Mouse (Mus musculus) neural tube, embryonic 12.5 days (tissue): Measurements from ENCODE around the gene Tmtc2. TPM values are rescaled to one million over a fixed set of nuclear protein-coding genes. Genes with fewer than 3 reads are reported as not detected.

Experiments
- ATAC-seq: fragments of 200-750 bp; cut with Nextera tagmentation; 2 replicates; pipeline ENCODE4 v1.8.0; 2017; ENCODE audit warnings: low read depth, mild to moderate bottlenecking, moderate TSS enrichment, moderate library complexity; ENCODE audit not compliant: low FRiP score
- H3K27ac ChIP-seq: fragments of 300-500 bp; sonication (generic); 2 replicates; pipeline ENCODE4 v1.5.1; 2016
- H3K27me3 ChIP-seq: fragments of 300-500 bp; sonication (generic); replicated peaks from 2 replicates; pipeline ENCODE4 v1.6.1; 2016; ENCODE audit warnings: mild to moderate bottlenecking
- H3K36me3 ChIP-seq: fragments of 300-500 bp; sonication (generic); 2 replicates; pipeline ENCODE4 v1.6.1; 2016; ENCODE audit warnings: mild to moderate bottlenecking
- H3K4me1 ChIP-seq: fragments of 300-500 bp; sonication (generic); 2 replicates; pipeline ENCODE4 v1.6.1; 2016
- H3K4me2 ChIP-seq: fragments of 300-500 bp; sonication (generic); replicated peaks from 2 replicates; pipeline ENCODE4 v1.6.1; 2016; ENCODE audit warnings: mild to moderate bottlenecking
- H3K4me3 ChIP-seq: fragments of 300-500 bp; sonication (generic); 2 replicates; pipeline ENCODE4 v1.5.1; 2016
- H3K9ac ChIP-seq: fragments of 300-500 bp; sonication (generic); 2 replicates; pipeline ENCODE4 v1.6.1; 2016; ENCODE audit warnings: mild to moderate bottlenecking
- H3K9me3 ChIP-seq: fragments of 300-500 bp; sonication (generic); 2 replicates; pipeline ENCODE4 v1.6.1; 2016; ENCODE audit warnings: mild to moderate bottlenecking
- WGBS: fragments of 180-500 bp; shearing (Covaris S2); methylation state at CpG from one replicate; pipeline ENCODE4 v1.1.7; 2016; 5-methylcytosine and 5-hydroxymethylcytosine counted together
- polyA plus RNA-seq: library from polyadenylated mRNA; unstranded; fragments of >200 nt; fragmentation: Nextera tagmentation; extraction: Ambion mirVana; gene quantifications from 2 replicates; pipeline ENCODE4 v1.2.1, GENCODE M21; 2016

Gene Tmtc2
- polyA plus RNA-seq, 1 experiment from 2014 or later, result 16.2 TPM

GRCm38 (mm10) chr10:105572301-105572700 is 1.9 kb downstream of the Tmtc2 start:
- Histone ChIP-seq H3K4me3 (peak overlapping the region; percentile 62), H3K4me2 (peak overlapping the region; percentile 92), H3K4me1 (peaks cover 13% of the 10 kb centered on the region; the same call in 1 of the 2 replicates), H3K27ac (no peak overlapping the region), H3K27me3 (no peaks in the 10 kb centered on the region), H3K9me3 (no peaks in the 10 kb centered on the region), H3K9ac (no peak overlapping the region), H3K36me3 (no peaks in the 10 kb centered on the region)
- 34% methylated on average over 7 of the region's 7 CpGs for WGBS
- no peak for ATAC-seq

DNA sequence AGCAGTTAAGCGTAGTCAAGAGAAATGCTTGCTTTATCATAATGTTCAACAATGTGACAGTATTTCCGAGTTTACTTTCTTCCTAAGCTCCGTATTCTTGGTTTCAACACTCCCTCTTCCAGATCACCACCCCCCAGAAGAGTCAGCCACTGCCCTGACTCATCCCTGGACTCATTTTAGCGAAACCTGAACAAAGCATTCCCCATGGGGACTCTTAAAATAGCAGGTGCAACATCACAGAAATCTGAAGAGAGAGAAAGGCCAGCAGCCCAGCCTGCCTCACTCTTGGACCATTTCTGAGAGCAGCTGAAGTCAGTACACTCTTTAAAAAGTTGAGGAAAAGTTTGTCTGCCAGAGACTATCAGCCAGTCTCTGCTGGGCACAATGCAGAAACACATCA is 2.4 kb downstream of the Tmtc2 start:
- H3K9ac ChIP-seq, result no peak overlapping the region
- ATAC-seq, result no peak
- H3K36me3 ChIP-seq, result no peaks in the 10 kb centered on the region
- no peaks in the 10 kb centered on the region for H3K9me3 ChIP-seq
- WGBS, result 70% methylated on average over 4 of the region's 4 CpGs
- H3K27me3 ChIP-seq, result no peaks in the 10 kb centered on the region
- H3K4me2 ChIP-seq, result peak overlapping the region; percentile 92
- peak overlapping the region; percentile 62 for H3K4me3 ChIP-seq
- peaks cover 13% of the 10 kb centered on the region; the same call in 1 of the 2 replicates for H3K4me1 ChIP-seq
- H3K27ac ChIP-seq, result no peak overlapping the region

- no peak for ATAC-seq
- Histone ChIP-seq H3K27me3 (no peaks in the 10 kb centered on the region), H3K27ac (no peak overlapping the region), H3K4me2 (peak overlapping the region; percentile 92), H3K9me3 (no peaks in the 10 kb centered on the region), H3K9ac (no peak overlapping the region), H3K4me1 (peaks cover 13% of the 10 kb centered on the region; the same call in 1 of the 2 replicates), H3K36me3 (no peaks in the 10 kb centered on the region), H3K4me3 (no peak overlapping the region)
- WGBS, result 79% methylated on average over 8 of the region's 8 CpGs
These were observed 3.2 kb downstream of the Tmtc2 start for GRCm38 (mm10) chr10:105571019-105571418.

GRCm38 (mm10) chr10:105569573-105569972 is 4.7 kb downstream of the Tmtc2 start:
- ATAC-seq, result no peak
- no peak overlapping the region for H3K4me2 ChIP-seq
- H3K9me3 ChIP-seq, result no peaks in the 10 kb centered on the region
- WGBS, result 90% methylated on average over 4 of the region's 4 CpGs
- H3K9ac ChIP-seq, result no peak overlapping the region
- H3K4me1 ChIP-seq, result peaks cover 13% of the 10 kb centered on the region; the same call in 1 of the 2 replicates
- H3K4me3 ChIP-seq, result no peak overlapping the region
- no peak overlapping the region for H3K27ac ChIP-seq
- H3K27me3 ChIP-seq, result no peaks in the 10 kb centered on the region
- no peaks in the 10 kb centered on the region for H3K36me3 ChIP-seq

DNA sequence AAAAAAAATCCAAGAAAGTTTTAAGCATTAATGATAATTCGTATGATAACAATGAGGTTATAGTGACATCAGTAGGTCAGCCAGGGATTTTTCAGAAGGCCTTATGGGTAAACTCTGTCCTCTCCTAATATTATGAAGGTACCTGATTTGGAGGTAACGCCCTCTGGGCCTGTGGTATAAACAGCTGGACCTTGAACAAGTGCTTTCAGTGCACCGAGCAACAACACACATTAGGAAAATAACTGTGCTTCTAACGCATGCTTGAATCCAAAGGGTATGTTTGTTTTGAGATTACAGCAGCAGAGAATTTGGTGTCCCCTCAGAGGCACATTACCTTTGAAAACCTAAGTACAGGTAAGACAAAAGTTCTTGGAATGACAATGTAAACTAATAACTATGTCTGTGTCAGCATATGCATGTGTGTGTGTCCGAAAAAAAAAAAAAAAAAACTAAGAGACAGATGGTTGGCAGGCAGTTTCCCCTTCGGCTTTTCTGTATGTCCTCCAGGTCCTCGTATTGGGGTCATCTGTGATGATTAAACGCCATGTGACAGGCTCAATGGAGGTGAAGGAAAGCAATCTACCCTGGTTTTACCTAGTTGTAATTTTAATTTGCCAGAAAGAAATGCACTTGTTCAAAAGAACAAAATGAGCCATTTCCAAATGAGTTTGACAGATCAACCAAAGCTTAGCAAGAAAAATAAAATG is 6.3 kb downstream of the Tmtc2 start:
- Histone ChIP-seq H3K4me3 (no peak overlapping the region), H3K27me3 (no peaks in the 10 kb centered on the region), H3K36me3 (no peaks in the 10 kb centered on the region), H3K4me2 (no peak overlapping the region), H3K27ac (no peak overlapping the region), H3K9ac (no peak overlapping the region), H3K9me3 (no peaks in the 10 kb centered on the region), H3K4me1 (peaks cover 13% of the 10 kb centered on the region; the same call in 1 of the 2 replicates)
- no peak for ATAC-seq
- 78% methylated on average over 8 of the region's 8 CpGs for WGBS

GRCm38 (mm10) chr10:105561548-105561947 is 12.7 kb downstream of the Tmtc2 start:
- no peaks in the 10 kb centered on the region for H3K4me1 ChIP-seq
- no peaks in the 10 kb centered on the region for H3K27me3 ChIP-seq
- 95% methylated on average over 4 of the region's 4 CpGs for WGBS
- no peaks in the 10 kb centered on the region for H3K36me3 ChIP-seq
- no peak overlapping the region for H3K4me3 ChIP-seq
- no peaks in the 10 kb centered on the region for H3K9me3 ChIP-seq
- no peak for ATAC-seq
- no peak overlapping the region for H3K27ac ChIP-seq
- no peak overlapping the region for H3K4me2 ChIP-seq
- H3K9ac ChIP-seq, result no peak overlapping the region

- H3K4me2 ChIP-seq, result no peak overlapping the region
- no peak overlapping the region for H3K4me3 ChIP-seq
- no peak for ATAC-seq
- WGBS, result 88% methylated on average over 5 of the region's 5 CpGs
- no peaks in the 10 kb centered on the region for H3K4me1 ChIP-seq
- H3K27me3 ChIP-seq, result no peaks in the 10 kb centered on the region
- H3K9ac ChIP-seq, result no peak overlapping the region
- no peaks in the 10 kb centered on the region for H3K9me3 ChIP-seq
- H3K27ac ChIP-seq, result no peak overlapping the region
- no peaks in the 10 kb centered on the region for H3K36me3 ChIP-seq
These were observed 16.7 kb downstream of the Tmtc2 start for GRCm38 (mm10) chr10:105557581-105557980.

- 81% methylated on average over 6 of the region's 6 CpGs for WGBS
- Histone ChIP-seq H3K4me2 (no peak overlapping the region), H3K9ac (no peak overlapping the region), H3K36me3 (no peaks in the 10 kb centered on the region), H3K27me3 (no peaks in the 10 kb centered on the region), H3K9me3 (no peaks in the 10 kb centered on the region), H3K4me1 (no peaks in the 10 kb centered on the region), H3K4me3 (no peak overlapping the region), H3K27ac (no peak overlapping the region)
- no peak for ATAC-seq
These were observed 17.2 kb downstream of the Tmtc2 start for GRCm38 (mm10) chr10:105556890-105557572.

DNA sequence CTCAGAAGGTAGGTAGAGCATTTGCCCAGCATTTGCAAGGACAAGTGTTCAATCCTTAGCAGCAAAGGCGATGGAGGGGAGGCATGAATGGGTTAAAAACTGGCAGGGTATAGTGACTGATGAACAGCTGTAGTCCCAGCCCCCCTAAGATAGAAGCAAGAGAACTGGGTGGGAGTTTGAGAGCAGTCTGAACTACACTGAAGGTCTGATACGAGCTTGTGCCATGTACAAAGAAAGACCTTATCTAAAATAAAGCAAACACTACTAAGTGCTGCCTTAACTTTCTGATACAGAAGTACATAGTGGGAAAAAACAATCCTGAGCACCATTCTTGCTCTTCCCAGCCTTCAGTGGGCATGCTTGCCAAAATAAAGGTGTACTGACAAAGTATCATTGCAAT is 20.1 kb downstream of the Tmtc2 start:
- Histone ChIP-seq H3K27ac (no peak overlapping the region), H3K9ac (no peak overlapping the region), H3K4me3 (no peak overlapping the region), H3K27me3 (no peaks in the 10 kb centered on the region), H3K4me2 (no peak overlapping the region), H3K9me3 (no peaks in the 10 kb centered on the region), H3K36me3 (no peaks in the 10 kb centered on the region), H3K4me1 (no peaks in the 10 kb centered on the region)
- no peak for ATAC-seq
- 83% methylated on average over 2 of the region's 2 CpGs for WGBS

GRCm38 (mm10) chr10:105548040-105548439 is 26.2 kb downstream of the Tmtc2 start:
- Histone ChIP-seq H3K4me1 (no peaks in the 10 kb centered on the region), H3K4me3 (no peak overlapping the region), H3K9me3 (no peaks in the 10 kb centered on the region), H3K27me3 (no peaks in the 10 kb centered on the region), H3K4me2 (no peak overlapping the region), H3K27ac (no peak overlapping the region), H3K36me3 (no peaks in the 10 kb centered on the region), H3K9ac (no peak overlapping the region)
- 81% methylated on average over 2 of the region's 2 CpGs for WGBS
- ATAC-seq, result no peak

DNA sequence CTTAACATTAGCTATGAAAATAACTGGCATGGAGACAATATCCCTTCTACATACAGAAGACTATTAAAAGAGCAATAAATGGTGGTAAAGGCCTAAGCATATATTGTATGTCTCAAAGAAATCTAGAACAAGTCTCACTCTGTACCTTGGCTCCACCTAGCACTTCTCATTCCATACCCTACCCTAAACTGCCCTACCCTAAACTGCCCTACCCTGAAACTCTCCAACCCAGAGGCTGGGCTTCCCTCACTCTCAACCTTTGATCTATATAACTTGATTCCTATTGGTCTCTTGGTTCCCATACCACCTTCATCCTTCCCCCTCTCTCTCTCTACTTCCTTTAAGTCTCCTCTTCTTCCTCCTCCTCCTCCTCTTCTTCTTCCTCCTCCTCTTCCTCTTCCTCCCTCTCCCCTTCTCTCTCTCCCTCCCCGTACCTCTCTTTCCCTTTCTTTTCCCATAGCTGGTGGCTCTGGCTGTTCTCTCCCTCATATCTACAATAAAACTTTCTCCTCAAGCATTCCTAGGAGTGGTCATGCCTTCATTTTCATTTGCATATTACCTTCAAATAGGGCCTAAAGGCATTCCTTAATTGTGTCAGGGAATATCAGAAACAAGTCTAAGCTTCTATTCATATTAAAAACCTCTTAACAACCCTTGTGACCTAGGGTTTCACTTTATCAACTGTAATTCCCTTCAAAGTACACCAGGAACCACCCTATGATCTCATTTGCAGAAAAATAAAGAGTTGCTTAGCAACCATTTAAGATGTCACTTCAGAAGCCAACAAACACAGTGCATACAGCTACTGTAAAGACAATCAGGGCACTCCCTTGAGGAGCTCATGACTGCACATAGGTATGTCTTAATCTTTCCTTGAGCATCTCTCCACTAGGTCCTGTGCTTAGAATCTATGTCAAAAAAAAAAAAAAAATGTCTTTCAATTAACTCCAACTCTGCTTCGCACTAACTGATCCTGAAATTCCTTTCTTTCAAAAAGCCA is 29.9 kb downstream of the Tmtc2 start:
- no peaks in the 10 kb centered on the region for H3K4me1 ChIP-seq
- no peaks in the 10 kb centered on the region for H3K9me3 ChIP-seq
- ATAC-seq, result no peak
- no peak overlapping the region for H3K9ac ChIP-seq
- no peak overlapping the region for H3K4me2 ChIP-seq
- H3K27ac ChIP-seq, result no peak overlapping the region
- no peaks in the 10 kb centered on the region for H3K36me3 ChIP-seq
- H3K27me3 ChIP-seq, result no peaks in the 10 kb centered on the region
- WGBS, result 89% methylated on average over 2 of the region's 2 CpGs
- no peak overlapping the region for H3K4me3 ChIP-seq

- Histone ChIP-seq H3K9ac (no peak overlapping the region), H3K9me3 (no peaks in the 10 kb centered on the region), H3K36me3 (no peaks in the 10 kb centered on the region), H3K4me2 (no peak overlapping the region), H3K4me1 (no peaks in the 10 kb centered on the region), H3K27ac (no peak overlapping the region), H3K4me3 (no peak overlapping the region), H3K27me3 (no peaks in the 10 kb centered on the region)
- ATAC-seq, result no peak
- WGBS, result 95% methylated on average over 6 of the region's 6 CpGs
These were observed 32.2 kb downstream of the Tmtc2 start for GRCm38 (mm10) chr10:105542081-105542480.
